Mouse (Mus musculus) layer of hippocampus, adult 9-11 months (tissue): ENCODE results near the gene Spg7.

Experiments
- DNase-seq: peaks from one replicate; pipeline ENCODE4 v3.0.0; 2022

The Spg7 gene

GRCm38 (mm10) chr8:123136287-123136686 lies 73.5 kb downstream of the Spg7 start:
- DNase-seq, result no peak

GRCm38 (mm10) chr8:123137645-123138077 lies 74.9 kb downstream of the Spg7 start:
- peak; percentile 87 for DNase-seq

- no peak for DNase-seq
These were observed 76.0 kb downstream of the Spg7 start for GRCm38 (mm10) chr8:123138741-123139140.

- DNase-seq, result peak; percentile 74
These were observed 79.2 kb downstream of the Spg7 start for GRCm38 (mm10) chr8:123141741-123142462.

- DNase-seq, result no peak
These were observed 82.5 kb downstream of the Spg7 start for GRCm38 (mm10) chr8:123145279-123145678.

GRCm38 (mm10) chr8:123146390-123146789 lies 83.6 kb downstream of the Spg7 start:
- peak; percentile 78 for DNase-seq
